Mouse (Mus musculus): Measurements from ENCODE around the gene Szrd1. TPM values are rescaled to one million over a fixed set of nuclear protein-coding genes. Genes with fewer than 3 reads are reported as not detected.
A peak's percentile ranks its signal among the peaks of the same experiment; 100 is the strongest.
"Not testable (repeated sequence)": the region's sequence is repeated elsewhere in the genome, so short reads cannot be mapped to it uniquely, and the experiment has no call there.

Gene Szrd1
- polyA plus RNA-seq, 1 experiment, result 29.9 TPM

GRCm38 (mm10) chr4:141146491-141147033, 7.0 kb upstream of the Szrd1 start:
- no peaks in the 10 kb centered on the region for H3K27me3 ChIP-seq (ENCODE audit: control insufficient read depth, insufficient read depth, low read length)
- no peaks in the 10 kb centered on the region for H3K4me1 ChIP-seq (ENCODE audit: control insufficient read depth, insufficient read depth, low read length)
- no peak for DNase-seq
- no peak overlapping the region for H3K27ac ChIP-seq (ENCODE audit: insufficient read depth, low read length)
- 95% methylated on average over 6 of the region's 6 CpGs for WGBS
- TF ChIP-seq CTCF (IDR thresholded peaks at IDR 0.05; ENCODE audit: borderline replicate concordance, insufficient read depth, low read depth, low read length), result no peak
- no peak for TF ChIP-seq POLR2A (IDR thresholded peaks at IDR 0.05; ENCODE audit: borderline replicate concordance, insufficient read depth, low read length)
- no peak overlapping the region for H3K4me3 ChIP-seq (replicated peaks; ENCODE audit: insufficient read depth, low read depth, low read length)

- WGBS, result 89% methylated on average over 10 of the region's 16 CpGs
- H3K27ac ChIP-seq (ENCODE audit: insufficient read depth, low read length); H3K27me3 ChIP-seq (ENCODE audit: control insufficient read depth, insufficient read depth, low read length); H3K4me1 ChIP-seq (ENCODE audit: control insufficient read depth, insufficient read depth, low read length); DNase-seq; H3K4me3 ChIP-seq (replicated peaks; ENCODE audit: insufficient read depth, low read depth, low read length): not testable (repeated sequence)
Measured at GRCm38 (mm10) chr4:141145124-141145523, 5.5 kb upstream of the Szrd1 start.

- TF ChIP-seq POLR2A (IDR thresholded peaks at IDR 0.05; ENCODE audit: borderline replicate concordance, insufficient read depth, low read length), result no peak
- peak; percentile 70 for TF ChIP-seq CTCF (IDR thresholded peaks at IDR 0.05; ENCODE audit: borderline replicate concordance, insufficient read depth, low read depth, low read length)
- WGBS, result 14% methylated on average over 9 of the region's 9 CpGs
Measured at GRCm38 (mm10) chr4:141142285-141142811, 2.8 kb upstream of the Szrd1 start.

GRCm38 (mm10) chr4:141140967-141141366, 1.4 kb upstream of the Szrd1 start:
- no peak for TF ChIP-seq POLR2A (IDR thresholded peaks at IDR 0.05; ENCODE audit: borderline replicate concordance, insufficient read depth, low read length)
- TF ChIP-seq CTCF (IDR thresholded peaks at IDR 0.05; ENCODE audit: borderline replicate concordance, insufficient read depth, low read depth, low read length), result no peak
- H3K4me3 ChIP-seq (replicated peaks; ENCODE audit: insufficient read depth, low read depth, low read length), result no peak overlapping the region
- no peak for DNase-seq
- peaks cover 12% of the 10 kb centered on the region for H3K4me1 ChIP-seq (ENCODE audit: control insufficient read depth, insufficient read depth, low read length)
- 88% methylated on average over 6 of the region's 6 CpGs for WGBS
- no peak overlapping the region for H3K27ac ChIP-seq (ENCODE audit: insufficient read depth, low read length)
- no peaks in the 10 kb centered on the region for H3K27me3 ChIP-seq (ENCODE audit: control insufficient read depth, insufficient read depth, low read length)

More at GRCm38 (mm10) chr4:141142285-141142811, 2.8 kb upstream of the Szrd1 start:
- DNase-seq, result peak; percentile 77 to 81
- Histone ChIP-seq H3K4me1 (ENCODE audit: control insufficient read depth, insufficient read depth, low read length) (peaks cover 2% of the 10 kb centered on the region; the same call in 1 of the 2 replicates), H3K27me3 (ENCODE audit: control insufficient read depth, insufficient read depth, low read length) (no peaks in the 10 kb centered on the region), H3K27ac (ENCODE audit: insufficient read depth, low read length) (no peak overlapping the region), H3K4me3 (replicated peaks; ENCODE audit: insufficient read depth, low read depth, low read length) (no peak overlapping the region)

- not testable (repeated sequence) for DNase-seq; H3K27me3 ChIP-seq (ENCODE audit: control insufficient read depth, insufficient read depth, low read length); H3K27ac ChIP-seq (ENCODE audit: insufficient read depth, low read length); H3K4me3 ChIP-seq (replicated peaks; ENCODE audit: insufficient read depth, low read depth, low read length)
- 87% methylated on average over 9 of the region's 9 CpGs for WGBS
- peaks cover 12% of the 10 kb centered on the region for H3K4me1 ChIP-seq (ENCODE audit: control insufficient read depth, insufficient read depth, low read length)
Measured at GRCm38 (mm10) chr4:141140354-141140753, 779 bp upstream of the Szrd1 start.

- H3K27me3 ChIP-seq (ENCODE audit: control insufficient read depth, insufficient read depth, low read length), result no peaks in the 10 kb centered on the region
- peaks cover 17% of the 10 kb centered on the region for H3K4me1 ChIP-seq (ENCODE audit: control insufficient read depth, insufficient read depth, low read length)
- H3K4me3 ChIP-seq (replicated peaks; ENCODE audit: insufficient read depth, low read depth, low read length), result peak overlapping the region; percentile 85
- no peak overlapping the region for H3K27ac ChIP-seq (ENCODE audit: insufficient read depth, low read length)
- DNase-seq, result no peak
- 3% methylated on average over 29 of the region's 29 CpGs for WGBS
- TF ChIP-seq POLR2A (IDR thresholded peaks at IDR 0.05; ENCODE audit: borderline replicate concordance, insufficient read depth, low read length) (no peak), CTCF (IDR thresholded peaks at IDR 0.05; ENCODE audit: borderline replicate concordance, insufficient read depth, low read depth, low read length) (no peak)
Measured at GRCm38 (mm10) chr4:141138425-141139115, 1.0 kb downstream of the Szrd1 start.

GRCm38 (mm10) chr4:141137740-141138139, 1.8 kb downstream of the Szrd1 start:
- 62% methylated on average over 3 of the region's 3 CpGs for WGBS
- H3K27ac ChIP-seq (ENCODE audit: insufficient read depth, low read length); H3K27me3 ChIP-seq (ENCODE audit: control insufficient read depth, insufficient read depth, low read length); H3K4me3 ChIP-seq (replicated peaks; ENCODE audit: insufficient read depth, low read depth, low read length); DNase-seq: not testable (repeated sequence)
- H3K4me1 ChIP-seq (ENCODE audit: control insufficient read depth, insufficient read depth, low read length), result peaks cover 20% of the 10 kb centered on the region

- 56% methylated on average over 7 of the region's 7 CpGs for WGBS
- DNase-seq, result no peak
- H3K27ac ChIP-seq (ENCODE audit: insufficient read depth, low read length), result no peak overlapping the region
- peaks cover 29% of the 10 kb centered on the region for H3K4me1 ChIP-seq (ENCODE audit: control insufficient read depth, insufficient read depth, low read length)
- H3K4me3 ChIP-seq (replicated peaks; ENCODE audit: insufficient read depth, low read depth, low read length), result no peak overlapping the region
- no peaks in the 10 kb centered on the region for H3K27me3 ChIP-seq (ENCODE audit: control insufficient read depth, insufficient read depth, low read length)
- TF ChIP-seq POLR2A (IDR thresholded peaks at IDR 0.05; ENCODE audit: borderline replicate concordance, insufficient read depth, low read length), result no peak
Measured at GRCm38 (mm10) chr4:141136126-141136525, 3.4 kb downstream of the Szrd1 start.

All from cerebellum, adult 2 months (tissue).